Mouse (Mus musculus) hindbrain, embryonic 13.5 days (tissue): ENCODE results near the gene Zranb1. TPM values are rescaled to one million over a fixed set of nuclear protein-coding genes. Genes with fewer than 3 reads are reported as not detected.

ENCODE experiments used
- ATAC-seq: fragments of 200-750 bp; cut with Nextera tagmentation; 2 replicates; pipeline ENCODE4 v1.8.0; 2017; ENCODE audit warnings: moderate TSS enrichment; ENCODE audit not compliant: low FRiP score
- H3K27ac ChIP-seq: fragments of 300-500 bp; sonication (generic); 2 replicates; pipeline ENCODE4 v1.5.1; 2015; ENCODE audit warnings: inconsistent platforms, mild to moderate bottlenecking, moderate library complexity
- H3K27me3 ChIP-seq: fragments of 300-500 bp; sonication (generic); 2 replicates; pipeline ENCODE4 v1.6.1; 2015; ENCODE audit warnings: mild to moderate bottlenecking, inconsistent platforms
- H3K36me3 ChIP-seq: fragments of 300-500 bp; sonication (generic); 2 replicates; pipeline ENCODE4 v1.6.1; 2015; ENCODE audit warnings: mild to moderate bottlenecking, inconsistent platforms
- H3K4me1 ChIP-seq: fragments of 300-500 bp; sonication (generic); replicated peaks from 2 replicates; pipeline ENCODE4 v1.6.1; 2015; ENCODE audit warnings: inconsistent platforms
- H3K4me2 ChIP-seq: fragments of 300-500 bp; sonication (generic); 2 replicates; pipeline ENCODE4 v1.6.1; 2015; ENCODE audit warnings: inconsistent platforms, mild to moderate bottlenecking, moderate library complexity
- H3K4me3 ChIP-seq: fragments of 300-500 bp; sonication (generic); 2 replicates; pipeline ENCODE4 v1.5.1; 2015; ENCODE audit warnings: mild to moderate bottlenecking, inconsistent platforms
- H3K9ac ChIP-seq: fragments of 300-500 bp; sonication (generic); 2 replicates; pipeline ENCODE4 v1.6.1; 2015; ENCODE audit warnings: mild to moderate bottlenecking, inconsistent platforms
- H3K9me3 ChIP-seq: fragments of 300-500 bp; sonication (generic); 2 replicates; pipeline ENCODE4 v1.6.1; 2016; ENCODE audit warnings: inconsistent platforms
- WGBS: fragments of 180-500 bp; shearing (Covaris S2); methylation state at CpG from one replicate; pipeline ENCODE4 v1.1.7; 2015; 5-methylcytosine and 5-hydroxymethylcytosine counted together
- polyA plus RNA-seq: library from polyadenylated mRNA; unstranded; fragments of >200 nt; fragmentation: Nextera tagmentation; extraction: Ambion mirVana; gene quantifications from 2 replicates; pipeline ENCODE4 v1.2.1, GENCODE M21; 2015

Gene Zranb1
- polyA plus RNA-seq, 1 experiment from 2014 or later = 20.6 TPM

DNA sequence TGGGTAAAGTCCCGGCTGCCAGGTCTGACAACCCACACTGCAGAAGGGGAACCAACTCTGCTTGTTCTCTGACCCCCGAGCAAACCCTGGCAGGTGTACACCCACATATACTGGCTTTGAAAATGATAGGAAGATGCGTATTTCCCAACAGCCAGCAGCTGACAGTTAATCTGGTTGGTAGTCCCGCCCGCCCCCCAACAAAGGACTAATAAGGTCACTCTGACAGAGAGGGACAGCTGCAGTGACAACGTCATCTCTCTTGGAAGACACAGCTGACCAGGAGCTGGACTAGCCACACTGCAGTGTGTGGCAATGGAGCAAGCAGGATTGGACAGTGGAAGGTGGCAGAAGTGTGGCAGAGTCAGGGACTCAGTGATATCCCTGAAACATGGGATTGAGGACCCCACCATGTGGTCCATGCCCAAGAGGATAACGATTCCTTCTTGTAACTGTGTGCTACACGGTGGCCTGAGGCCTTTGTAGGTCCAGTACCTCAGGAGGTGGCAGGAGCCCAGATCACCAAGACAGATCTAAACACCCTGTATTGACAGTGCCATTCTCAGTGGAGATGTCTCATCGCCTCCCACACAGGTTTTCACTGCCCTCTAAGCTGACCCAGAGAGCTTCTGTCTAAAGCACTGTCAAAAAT, 62.1 kb downstream of the Zranb1 start:
- Histone ChIP-seq H3K27ac (no peak overlapping the region), H3K36me3 (peaks cover 81% of the 10 kb centered on the region), H3K4me1 (peaks cover 24% of the 10 kb centered on the region), H3K9ac (no peak overlapping the region), H3K4me3 (no peak overlapping the region), H3K4me2 (no peak overlapping the region), H3K27me3 (no peaks in the 10 kb centered on the region), H3K9me3 (no peaks in the 10 kb centered on the region)
- 93% methylated on average over 9 of the region's 9 CpGs for WGBS
- no peak for ATAC-seq

DNA sequence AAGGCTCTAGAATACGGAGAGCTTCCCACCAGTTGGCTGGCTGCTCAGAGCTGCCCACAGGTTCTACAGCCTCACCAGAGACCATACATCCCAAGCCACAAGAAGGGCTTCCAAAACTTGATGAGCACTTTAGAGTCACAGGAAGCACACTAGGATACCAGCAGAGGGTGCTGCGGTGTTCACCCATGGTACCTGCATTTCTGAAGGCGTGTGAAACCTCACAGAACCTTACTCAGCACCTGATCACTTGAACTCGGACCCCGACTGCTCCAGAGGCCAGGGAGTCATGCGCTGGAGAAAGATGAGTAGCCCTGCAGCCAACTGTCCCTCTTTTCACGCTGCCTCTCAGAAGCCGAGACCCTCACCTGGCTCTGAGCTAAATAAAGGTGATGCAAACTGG, 63.2 kb downstream of the Zranb1 start:
- no peaks in the 10 kb centered on the region for H3K9me3 ChIP-seq
- H3K27ac ChIP-seq = peak overlapping the region; percentile 66; the same call in 1 of the 2 replicates
- ATAC-seq = no peak
- H3K36me3 ChIP-seq = peaks cover 81% of the 10 kb centered on the region
- no peak overlapping the region for H3K9ac ChIP-seq
- no peak overlapping the region for H3K4me3 ChIP-seq
- no peak overlapping the region for H3K4me2 ChIP-seq
- peaks cover 24% of the 10 kb centered on the region for H3K4me1 ChIP-seq
- WGBS = 90% methylated on average over 8 of the region's 8 CpGs
- H3K27me3 ChIP-seq = no peaks in the 10 kb centered on the region

DNA sequence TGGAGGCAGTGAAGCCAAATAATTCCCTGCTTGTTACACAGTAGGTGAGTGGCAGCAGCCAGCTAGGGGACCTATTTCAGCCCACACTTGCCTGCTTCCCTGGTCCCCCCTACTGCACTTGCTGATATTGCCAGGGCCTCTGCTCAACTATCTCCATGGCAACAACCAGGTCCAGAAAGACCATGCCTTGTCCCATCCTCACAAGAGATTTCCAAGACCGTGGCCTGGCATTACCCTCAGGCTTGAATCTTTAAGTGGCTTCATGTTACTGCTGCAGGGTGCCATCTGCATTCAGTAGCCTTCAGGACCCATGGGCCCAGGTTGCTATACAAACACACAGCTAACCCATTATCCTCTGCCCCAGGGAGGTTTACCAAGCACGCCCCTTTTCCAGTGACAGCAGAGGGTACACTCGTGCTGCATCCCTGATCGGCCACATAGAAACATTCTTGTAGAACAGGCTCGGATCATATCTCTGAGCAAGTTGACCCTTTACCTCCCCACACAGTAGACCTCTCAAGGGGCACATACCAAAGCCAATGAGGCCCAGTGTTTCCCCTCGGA, 63.8 kb downstream of the Zranb1 start:
- 0 out of 2 replicates have a peak, but pooled peaks have one; percentile 21 for ATAC-seq
- H3K4me2 ChIP-seq = no peak overlapping the region
- no peaks in the 10 kb centered on the region for H3K27me3 ChIP-seq
- WGBS = 59% methylated on average over 6 of the region's 6 CpGs
- peak overlapping the region; percentile 66 for H3K27ac ChIP-seq
- no peaks in the 10 kb centered on the region for H3K9me3 ChIP-seq
- H3K4me3 ChIP-seq = no peak overlapping the region
- H3K36me3 ChIP-seq = peaks cover 78% of the 10 kb centered on the region
- H3K4me1 ChIP-seq = peaks cover 24% of the 10 kb centered on the region
- peak overlapping the region; percentile 29; the same call in 1 of the 2 replicates for H3K9ac ChIP-seq

DNA sequence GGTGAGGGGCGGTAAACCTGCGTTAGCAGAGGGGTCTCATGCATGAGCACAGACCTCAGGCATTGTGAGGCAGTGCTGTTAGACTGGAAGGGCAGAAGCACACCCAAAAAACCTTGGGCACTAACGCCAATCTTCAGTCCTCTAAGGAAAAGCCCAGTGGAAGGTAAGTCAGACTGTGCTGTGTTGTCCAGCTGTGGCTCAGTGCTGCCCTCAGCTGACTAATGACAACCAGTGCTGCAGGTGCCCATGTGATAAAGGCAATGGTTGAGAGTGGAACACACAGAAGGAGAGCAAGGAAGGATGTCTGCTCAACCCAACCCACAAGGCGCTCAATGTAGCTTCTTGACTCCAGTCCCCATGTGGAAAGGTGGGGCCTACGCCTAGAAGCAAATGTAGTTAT, 65.4 kb downstream of the Zranb1 start:
- no peak for ATAC-seq
- H3K36me3 ChIP-seq = peaks cover 62% of the 10 kb centered on the region
- no peak overlapping the region for H3K27ac ChIP-seq
- H3K4me1 ChIP-seq = peaks cover 24% of the 10 kb centered on the region
- H3K9me3 ChIP-seq = no peaks in the 10 kb centered on the region
- H3K4me2 ChIP-seq = no peak overlapping the region
- no peak overlapping the region for H3K9ac ChIP-seq
- no peak overlapping the region for H3K4me3 ChIP-seq
- 92% methylated on average over 5 of the region's 5 CpGs for WGBS
- H3K27me3 ChIP-seq = no peaks in the 10 kb centered on the region

DNA sequence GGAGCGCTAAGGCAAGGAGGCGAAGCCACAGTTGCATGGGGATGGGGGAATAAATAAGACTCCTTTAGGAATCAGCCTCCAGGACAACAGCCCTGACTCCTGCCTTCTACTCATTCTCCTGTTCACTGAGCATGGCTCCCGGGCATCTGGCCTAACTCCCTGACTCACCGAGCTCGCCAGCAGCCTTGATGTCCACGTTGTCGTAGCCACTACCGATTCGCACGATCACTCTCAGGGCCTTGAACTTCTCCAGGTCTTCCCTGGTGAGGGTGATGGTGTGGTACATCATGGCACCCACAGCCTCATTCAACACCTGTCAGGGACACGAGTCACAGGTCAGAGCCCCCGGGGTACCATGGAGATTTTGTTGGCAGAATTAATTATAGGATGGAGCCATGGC, 67.7 kb downstream of the Zranb1 start:
- H3K9me3 ChIP-seq = no peaks in the 10 kb centered on the region
- no peak overlapping the region for H3K4me3 ChIP-seq
- H3K9ac ChIP-seq = no peak overlapping the region
- H3K36me3 ChIP-seq = peaks cover 51% of the 10 kb centered on the region
- H3K27ac ChIP-seq = no peak overlapping the region
- H3K4me1 ChIP-seq = peaks cover 46% of the 10 kb centered on the region
- ATAC-seq = no peak
- H3K27me3 ChIP-seq = no peaks in the 10 kb centered on the region
- no peak overlapping the region for H3K4me2 ChIP-seq
- 94% methylated on average over 12 of the region's 12 CpGs for WGBS

DNA sequence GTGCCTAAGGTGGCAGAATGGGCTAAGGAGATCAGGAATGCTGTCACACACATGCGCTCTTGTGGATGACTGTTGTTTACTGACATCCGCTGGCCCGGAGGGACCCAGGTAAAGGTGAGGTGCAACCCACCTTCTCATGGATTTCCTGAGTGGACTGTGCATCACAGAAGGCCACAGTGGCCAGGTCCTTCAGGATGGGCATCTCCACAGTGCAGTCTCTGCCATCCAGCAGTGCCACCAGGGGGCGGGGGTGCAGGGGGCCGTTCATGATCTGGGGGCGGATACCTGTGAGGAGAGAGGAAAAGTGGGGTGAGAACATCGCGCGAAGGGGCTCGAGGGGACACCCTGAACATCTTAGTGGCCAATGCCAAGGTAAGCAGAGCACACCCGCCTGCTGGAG, 68.1 kb downstream of the Zranb1 start:
- 97% methylated on average over 11 of the region's 11 CpGs for WGBS
- ATAC-seq = no peak
- H3K27ac ChIP-seq = no peak overlapping the region
- H3K4me3 ChIP-seq = no peak overlapping the region
- peaks cover 47% of the 10 kb centered on the region for H3K4me1 ChIP-seq
- H3K9me3 ChIP-seq = no peaks in the 10 kb centered on the region
- H3K4me2 ChIP-seq = no peak overlapping the region
- no peak overlapping the region for H3K9ac ChIP-seq
- H3K36me3 ChIP-seq = peaks cover 51% of the 10 kb centered on the region
- H3K27me3 ChIP-seq = no peaks in the 10 kb centered on the region

DNA sequence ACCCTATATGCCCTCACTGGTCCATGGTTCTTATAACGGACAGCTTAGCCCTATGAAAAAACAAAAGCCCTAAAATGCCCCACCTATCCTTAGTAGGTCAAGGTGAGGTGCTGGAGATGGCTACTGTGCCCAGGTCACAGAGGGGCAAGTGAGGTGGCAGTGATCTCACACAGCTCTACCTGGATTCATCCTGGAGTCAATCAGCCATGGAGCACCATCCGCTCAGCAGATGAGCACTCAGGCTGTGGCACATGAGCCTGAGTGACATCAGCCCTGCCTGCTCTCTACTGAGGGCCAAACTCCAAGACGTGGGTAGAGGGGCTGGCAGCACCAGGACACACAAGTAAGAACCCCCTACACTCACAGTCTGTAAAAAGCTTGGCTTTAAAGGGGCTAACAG, 70.4 kb downstream of the Zranb1 start:
- no peak overlapping the region for H3K4me3 ChIP-seq
- H3K9ac ChIP-seq = no peak overlapping the region
- no peaks in the 10 kb centered on the region for H3K27me3 ChIP-seq
- peaks cover 29% of the 10 kb centered on the region for H3K36me3 ChIP-seq
- no peaks in the 10 kb centered on the region for H3K9me3 ChIP-seq
- no peak overlapping the region for H3K27ac ChIP-seq
- ATAC-seq = no peak
- H3K4me1 ChIP-seq = peaks cover 41% of the 10 kb centered on the region
- WGBS = 96% methylated on average over 3 of the region's 3 CpGs
- H3K4me2 ChIP-seq = no peak overlapping the region

DNA sequence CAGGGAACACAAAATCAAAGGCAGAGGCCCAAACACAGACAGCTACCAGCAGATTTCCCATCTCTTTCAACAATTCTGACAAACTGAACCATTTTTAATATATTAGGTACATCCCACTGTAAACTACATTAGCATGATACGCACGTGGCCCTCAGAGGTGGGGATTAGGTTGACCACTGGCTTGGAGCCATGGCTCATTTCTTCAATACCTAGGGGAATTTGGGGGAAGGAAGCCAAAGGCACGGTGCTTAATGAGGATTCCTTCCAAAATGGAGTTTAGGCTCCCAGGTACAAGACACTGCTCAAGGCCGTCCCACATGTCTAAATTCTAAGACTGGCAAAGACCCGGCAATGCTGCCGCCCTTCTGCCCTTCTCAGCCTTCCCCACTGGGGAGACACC, 71.3 kb downstream of the Zranb1 start:
- H3K9ac ChIP-seq = no peak overlapping the region
- H3K9me3 ChIP-seq = no peaks in the 10 kb centered on the region
- no peak overlapping the region for H3K27ac ChIP-seq
- H3K4me2 ChIP-seq = no peak overlapping the region
- WGBS = 82% methylated on average over 6 of the region's 6 CpGs
- H3K4me1 ChIP-seq = peaks cover 49% of the 10 kb centered on the region
- ATAC-seq = no peak
- H3K27me3 ChIP-seq = no peaks in the 10 kb centered on the region
- peaks cover 20% of the 10 kb centered on the region for H3K36me3 ChIP-seq
- H3K4me3 ChIP-seq = no peak overlapping the region

DNA sequence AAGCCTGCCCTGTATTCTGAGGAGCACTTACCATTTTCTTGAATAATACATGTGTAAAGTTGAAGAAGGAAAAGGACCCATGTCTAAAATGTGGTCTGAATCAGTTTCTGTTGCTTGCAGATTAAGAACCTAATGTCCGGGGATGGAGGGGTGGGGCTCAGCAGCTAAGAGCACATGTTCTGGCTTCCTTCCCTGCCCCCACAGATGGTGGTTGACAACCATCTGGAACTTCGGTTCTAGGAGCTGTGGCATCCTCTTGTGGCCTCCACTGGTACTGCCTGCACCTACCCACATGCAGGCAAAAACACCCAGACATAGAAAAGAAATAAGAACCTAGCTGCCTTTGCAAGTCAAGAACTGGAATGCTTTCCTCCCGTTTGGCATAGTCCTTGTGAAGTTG, 72.5 kb downstream of the Zranb1 start:
- Histone ChIP-seq H3K27ac (0 out of 2 replicates have a peak overlapping the region, but pooled peaks have one; percentile 12), H3K27me3 (no peaks in the 10 kb centered on the region), H3K9me3 (no peaks in the 10 kb centered on the region), H3K4me1 (peaks cover 60% of the 10 kb centered on the region), H3K4me3 (no peak overlapping the region), H3K36me3 (peaks cover 9% of the 10 kb centered on the region), H3K9ac (no peak overlapping the region), H3K4me2 (no peak overlapping the region)
- ATAC-seq = no peak
- WGBS = 35% methylated on average over 3 of the region's 3 CpGs

DNA sequence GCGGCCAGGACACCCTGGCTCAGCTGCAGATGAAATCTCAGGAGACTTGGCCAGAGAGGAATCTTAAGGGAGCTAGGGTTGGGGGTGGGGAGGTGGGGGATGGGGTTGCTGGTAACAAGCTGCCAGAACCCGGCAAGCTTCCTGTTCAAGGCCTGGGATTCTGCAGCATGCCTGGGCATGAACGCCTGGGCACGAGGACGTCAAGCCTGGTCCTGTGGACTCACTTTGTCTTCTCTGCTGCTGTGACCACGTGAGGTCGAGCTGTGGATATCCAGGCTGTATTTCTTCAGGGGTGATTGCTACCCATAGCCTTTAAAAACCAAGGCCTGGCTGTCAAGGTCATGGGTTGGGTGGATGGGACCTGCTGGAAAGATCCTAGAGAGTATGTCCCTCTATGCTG, 74.8 kb downstream of the Zranb1 start:
- WGBS = 86% methylated on average over 7 of the region's 7 CpGs
- no peak overlapping the region for H3K4me3 ChIP-seq
- no peak overlapping the region for H3K4me2 ChIP-seq
- peak overlapping the region; percentile 30; the same call in 1 of the 2 replicates for H3K27ac ChIP-seq
- H3K4me1 ChIP-seq = peaks cover 82% of the 10 kb centered on the region
- no peaks in the 10 kb centered on the region for H3K9me3 ChIP-seq
- no peak for ATAC-seq
- H3K27me3 ChIP-seq = no peaks in the 10 kb centered on the region
- H3K9ac ChIP-seq = no peak overlapping the region
- no peaks in the 10 kb centered on the region; the same call in 1 of the 2 replicates for H3K36me3 ChIP-seq

DNA sequence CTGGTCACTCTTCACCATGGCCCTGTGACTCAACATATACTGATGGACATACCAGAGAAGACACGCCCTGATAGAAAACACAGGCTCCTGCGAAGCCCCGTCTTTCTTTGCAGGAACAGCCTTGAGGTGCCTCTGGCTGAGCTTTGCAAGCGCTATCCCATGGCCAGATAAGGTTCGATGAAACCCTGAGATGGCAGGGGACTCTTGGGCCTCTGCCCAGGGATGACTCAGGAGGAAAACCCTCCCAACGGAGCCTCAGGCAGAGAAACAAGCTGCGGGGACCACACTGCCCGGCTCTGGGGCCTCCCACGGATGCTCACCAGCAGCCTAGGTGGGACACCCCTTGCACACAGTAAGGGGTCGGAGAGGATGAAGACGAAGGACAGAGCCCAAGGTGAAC, 76.4 kb downstream of the Zranb1 start:
- Histone ChIP-seq H3K4me1 (peaks cover 89% of the 10 kb centered on the region), H3K9ac (no peak overlapping the region), H3K9me3 (no peaks in the 10 kb centered on the region), H3K4me3 (no peak overlapping the region), H3K36me3 (no peaks in the 10 kb centered on the region; the same call in 1 of the 2 replicates), H3K27me3 (no peaks in the 10 kb centered on the region), H3K27ac (peak overlapping the region; percentile 46), H3K4me2 (no peak overlapping the region)
- WGBS = 85% methylated on average over 11 of the region's 11 CpGs
- ATAC-seq = no peak

DNA sequence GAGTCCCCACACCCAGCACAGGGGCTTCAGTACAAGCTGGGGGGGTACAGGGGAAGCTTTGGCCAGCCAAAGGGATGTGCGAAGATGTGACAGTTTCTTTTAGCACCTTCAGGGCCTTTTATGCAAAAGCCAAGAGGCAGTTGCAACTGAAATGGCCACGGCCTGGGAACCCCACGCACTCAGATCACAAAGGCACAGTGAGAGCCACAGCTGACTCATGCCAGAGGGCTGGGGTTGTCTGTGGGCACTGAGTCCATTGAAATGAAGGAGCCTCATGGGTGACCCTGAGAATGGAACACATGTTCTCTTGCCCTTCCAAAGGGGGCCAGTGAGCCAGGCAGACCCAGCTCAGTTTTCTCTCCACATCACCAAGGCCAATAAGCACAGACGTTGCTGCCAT, 77.7 kb downstream of the Zranb1 start:
- Histone ChIP-seq H3K4me3 (no peak overlapping the region), H3K4me2 (no peak overlapping the region), H3K27ac (peak overlapping the region; percentile 46; the same call in 1 of the 2 replicates), H3K4me1 (peaks cover 90% of the 10 kb centered on the region), H3K9ac (no peak overlapping the region), H3K36me3 (no peaks in the 10 kb centered on the region; the same call in 1 of the 2 replicates), H3K9me3 (no peaks in the 10 kb centered on the region), H3K27me3 (no peaks in the 10 kb centered on the region)
- no peak for ATAC-seq
- WGBS = 73% methylated on average over 4 of the region's 4 CpGs

DNA sequence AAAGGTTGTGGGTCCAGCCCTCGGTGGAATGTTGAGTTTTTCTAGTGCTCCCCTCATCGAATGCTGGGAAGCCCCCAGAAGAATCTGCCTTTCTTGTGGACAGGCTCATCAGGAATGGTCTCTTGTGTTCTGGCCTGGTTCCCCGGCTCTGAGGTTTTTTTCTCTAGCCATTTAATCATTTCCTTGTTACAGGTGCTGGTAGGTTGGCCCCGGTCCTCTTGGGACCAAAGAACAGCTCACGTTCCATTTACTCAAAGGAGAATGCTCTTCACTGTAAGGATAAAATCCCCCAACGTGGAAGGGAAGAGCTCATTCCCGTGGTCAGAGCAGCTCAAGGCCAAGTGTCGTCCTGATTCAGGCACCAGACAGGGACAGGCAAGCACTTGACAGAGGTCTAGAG, 78.7 kb downstream of the Zranb1 start:
- Histone ChIP-seq H3K4me2 (no peak overlapping the region), H3K27ac (peak overlapping the region; percentile 83), H3K4me3 (no peak overlapping the region), H3K36me3 (no peaks in the 10 kb centered on the region; the same call in none of the 2 replicates), H3K9ac (no peak overlapping the region), H3K9me3 (no peaks in the 10 kb centered on the region), H3K4me1 (peaks cover 90% of the 10 kb centered on the region), H3K27me3 (no peaks in the 10 kb centered on the region)
- WGBS = 77% methylated on average over 8 of the region's 8 CpGs
- ATAC-seq = no peak
